Mouse (Mus musculus) liver, adult 2 months (tissue): Measurements from ENCODE around the gene Lama5.

Experiments used
- CTCF ChIP-seq: fragments of 200-500 bp; IDR thresholded peaks from 2 replicates; pipeline ENCODE4 v1.5.1; 2011; ENCODE audit warnings: low read depth, low read length, control low read depth
- POLR2A ChIP-seq: fragments of 200-500 bp; IDR thresholded peaks from 2 replicates; pipeline ENCODE4 v1.6.1; 2011; ENCODE audit warnings: low read length, control low read depth; ENCODE audit not compliant: insufficient read depth; ENCODE audit errors: extremely low read depth

DNA sequence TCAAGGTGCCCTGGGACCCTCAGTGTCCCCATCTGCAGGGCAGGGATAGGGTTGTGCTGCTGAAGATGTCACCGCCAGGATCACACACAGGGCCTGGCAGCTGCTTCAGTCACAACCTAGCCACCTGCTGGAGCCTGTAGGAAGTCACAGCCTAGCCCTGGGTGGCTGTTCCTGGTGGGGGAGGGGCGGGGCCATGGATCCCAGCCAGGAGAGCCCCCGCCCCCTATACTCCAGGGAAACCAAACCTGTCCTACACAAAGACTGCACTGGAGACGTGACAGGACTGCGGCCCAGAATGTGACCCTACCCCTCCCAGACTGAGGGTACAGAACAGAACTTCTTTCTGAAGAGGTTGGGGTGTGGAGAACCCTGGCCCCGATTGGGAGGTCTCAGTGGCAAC is 3.4 kb downstream of the Lama5 start:
- TF ChIP-seq CTCF (0 out of 2 replicates have a peak, but pooled peaks have one; percentile 13), POLR2A (no peak)
